Mouse (Mus musculus): ENCODE measurements around the gene Gm49322.

DNA sequence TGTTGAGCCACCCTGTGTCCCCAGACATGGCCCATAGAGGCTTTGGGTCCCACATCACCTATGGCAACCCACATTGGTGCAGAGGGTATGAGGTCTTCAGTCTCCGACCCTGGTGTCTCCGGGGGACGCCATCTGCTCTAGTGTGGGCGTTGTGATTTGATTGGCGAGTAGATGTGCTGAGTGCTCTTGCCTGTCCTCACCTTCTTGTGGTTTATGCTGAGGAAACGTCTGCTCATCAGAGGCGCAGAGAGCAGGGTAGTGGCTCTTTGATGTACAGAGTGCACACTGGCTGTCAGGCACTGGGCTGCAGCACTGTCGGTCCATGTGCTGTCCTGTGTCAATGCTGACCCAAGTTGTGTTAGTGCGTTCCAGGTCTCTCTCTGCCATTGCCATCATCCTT lies 23.1 kb downstream of the Gm49322 start:
- TF ChIP-seq CTCF (IDR thresholded peaks at IDR 0.05; ENCODE audit: borderline replicate concordance, extremely low read depth, insufficient read depth, insufficient read length) (no peak), POLR2A (IDR thresholded peaks at IDR 0.05; ENCODE audit: borderline replicate concordance, extremely low read depth, insufficient read depth, insufficient read length, poor library complexity, severe bottlenecking) (no peak)
